Mouse (Mus musculus) bone marrow, adult 2 months (tissue): ENCODE data around the gene Tubb2b.

Experiments used
- CTCF ChIP-seq: fragments of 200-500 bp; IDR thresholded peaks from 2 replicates; pipeline ENCODE4 v1.5.1; 2011; ENCODE audit warnings: low read length, control low read depth; ENCODE audit not compliant: control insufficient read depth, insufficient read depth
- POLR2A ChIP-seq: fragments of 200-500 bp; IDR thresholded peaks from 2 replicates; pipeline ENCODE4 v1.6.1; 2011; ENCODE audit warnings: low read depth, mild to moderate bottlenecking, control low read depth, low read length, borderline replicate concordance; ENCODE audit not compliant: control insufficient read depth

DNA sequence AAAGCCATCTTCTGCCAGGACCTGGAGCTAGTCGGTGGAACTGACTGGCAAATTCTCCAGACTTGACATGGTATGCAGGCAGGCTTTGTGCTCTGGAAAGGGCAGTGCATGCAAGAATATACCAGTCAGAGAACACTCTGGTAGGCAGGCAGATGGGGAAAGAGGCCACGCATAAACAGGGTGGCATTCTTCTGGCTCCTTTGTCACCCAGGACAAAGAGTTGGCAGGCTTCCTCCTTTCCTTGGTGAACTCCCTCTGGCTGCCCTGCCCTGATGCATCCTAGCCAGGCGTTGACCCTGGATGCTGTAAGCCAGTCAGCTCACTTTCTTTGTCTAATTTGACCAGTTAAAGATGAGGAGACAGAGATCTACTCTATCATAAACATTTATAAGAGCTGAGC, 33.2 kb downstream of the Tubb2b start:
- TF ChIP-seq POLR2A (no peak), CTCF (no peak)
